8 mouse cellular contexts compared by ENCODE assay signal in genomic region chr5:43232149-43232479, GRCm38 (mm10). TPM values are rescaled to one million over a fixed set of nuclear protein-coding genes. Genes with fewer than 3 reads are reported as not detected.
DNase-seq lines count a peak whose midpoint lies in the region; ATAC-seq and TF ChIP-seq lines count a peak whose summit lies in the region.

No protein-coding gene starts in this region.

- H3K4me2 ChIP-seq in lung, embryonic 15.5 days = peak overlapping the region; percentile 92
- H3K4me2 ChIP-seq in intestine, postnatal 0 days (replicated peaks; ENCODE audit: low read depth) = peak overlapping the region; percentile 91
- peak overlapping the region; percentile 68 for H3K4me2 ChIP-seq in neural tube, embryonic 14.5 days (ENCODE audit: low read depth, low read length)

- H3K4me1 ChIP-seq in lung, embryonic 15.5 days = peaks cover 7% of the 10 kb centered on the region; the same call in 1 of the 2 replicates
- H3K4me1 ChIP-seq in embryonic fibroblast, embryonic 13.5 days (ENCODE audit: control insufficient read depth, insufficient read depth, low read length) = no peaks in the 10 kb centered on the region
- no peaks in the 10 kb centered on the region for H3K4me1 ChIP-seq in intestine, postnatal 0 days (replicated peaks; ENCODE audit: control insufficient read depth, insufficient read depth, low read length)
- H3K4me1 ChIP-seq in neural tube, embryonic 14.5 days (ENCODE audit: control insufficient read depth, insufficient read depth, low read length) = peaks cover 5% of the 10 kb centered on the region; the same call in 1 of the 2 replicates

- no peak for DNase-seq in lung, adult 18-20 months
- DNase-seq in gastrocnemius, postnatal 14 days = no peak
- DNase-seq in frontal cortex, postnatal 10 days (ENCODE audit: low spot score in 2 of 2) = no peak
- no peak for DNase-seq in cerebellum, adult 9-11 months

- H3K4me3 ChIP-seq in lung, embryonic 15.5 days = peak overlapping the region; percentile 95
- H3K4me3 ChIP-seq in embryonic fibroblast, embryonic 13.5 days (ENCODE audit: insufficient read depth, low read length) = peak overlapping the region; percentile 54
- H3K4me3 ChIP-seq in intestine, postnatal 0 days (ENCODE audit: low read depth, low read length) = peak overlapping the region; percentile 93
- H3K4me3 ChIP-seq in neural tube, embryonic 14.5 days (ENCODE audit: low read depth, low read length) = peak overlapping the region; percentile 98

- no peaks in the 10 kb centered on the region; the same call in 1 of the 2 replicates for H3K27me3 ChIP-seq in lung, embryonic 15.5 days
- no peaks in the 10 kb centered on the region for H3K27me3 ChIP-seq in intestine, postnatal 0 days (replicated peaks; ENCODE audit: control insufficient read depth, insufficient read depth, low read length)
- no peaks in the 10 kb centered on the region for H3K27me3 ChIP-seq in neural tube, embryonic 14.5 days (ENCODE audit: control insufficient read depth, insufficient read depth, low read length)

- intact Hi-C loops in gastrocnemius, postnatal 14 days (cut with DNase I; ENCODE audit: low total_unique reads) = loop anchor here (10.0 kb wide), 1 partner anchor 123 kb away; no protein-coding TSS in a partner anchor

- H3K9ac ChIP-seq in lung, embryonic 15.5 days = peak overlapping the region; percentile 74
- H3K9ac ChIP-seq in intestine, postnatal 0 days (ENCODE audit: low read depth, low read length) = peak overlapping the region; percentile 93
- H3K9ac ChIP-seq in neural tube, embryonic 14.5 days (replicated peaks; ENCODE audit: low read depth, low read length) = peak overlapping the region; percentile 99

- 3% methylated on average over 6 of the region's 6 CpGs for WGBS in lung, embryonic 15.5 days
- WGBS in intestine, postnatal 0 days = 5% methylated on average over 6 of the region's 6 CpGs
- 5% methylated on average over 6 of the region's 6 CpGs for WGBS in neural tube, embryonic 14.5 days

- H3K27ac ChIP-seq in lung, embryonic 15.5 days = peak overlapping the region; percentile 98
- peak overlapping the region; percentile 94 for H3K27ac ChIP-seq in embryonic fibroblast, embryonic 13.5 days (ENCODE audit: insufficient read depth, low read length)
- peak overlapping the region; percentile 97 for H3K27ac ChIP-seq in intestine, postnatal 0 days (ENCODE audit: low read depth, low read length)
- peak overlapping the region; percentile 100 for H3K27ac ChIP-seq in neural tube, embryonic 14.5 days (ENCODE audit: low read depth, low read length)

- no peak for TF ChIP-seq POLR2A in embryonic fibroblast, embryonic 13.5 days (IDR thresholded peaks at IDR 0.05; ENCODE audit: low read depth, low read length)

- H3K36me3 ChIP-seq in lung, embryonic 15.5 days = no peaks in the 10 kb centered on the region
- H3K36me3 ChIP-seq in intestine, postnatal 0 days (ENCODE audit: control insufficient read depth, insufficient read depth) = no peaks in the 10 kb centered on the region
- no peaks in the 10 kb centered on the region for H3K36me3 ChIP-seq in neural tube, embryonic 14.5 days (ENCODE audit: control insufficient read depth, insufficient read depth, low read length)

- no peak for TF ChIP-seq CTCF in embryonic fibroblast, embryonic 13.5 days (IDR thresholded peaks at IDR 0.05; ENCODE audit: borderline replicate concordance, insufficient read depth, low read length)
- no peak for TF ChIP-seq CTCF in intestine, postnatal 0 days (IDR thresholded peaks at IDR 0.05; ENCODE audit: low read depth)

- no peak for ATAC-seq in lung, embryonic 15.5 days (ENCODE audit: borderline replicate concordance, extremely low read depth, low FRiP score, low TSS enrichment)
- ATAC-seq in intestine, postnatal 0 days = no peak
- ATAC-seq in neural tube, embryonic 14.5 days (ENCODE audit: low read depth) = no peak

- no peaks in the 10 kb centered on the region for H3K9me3 ChIP-seq in lung, embryonic 15.5 days
- no peaks in the 10 kb centered on the region for H3K9me3 ChIP-seq in intestine, postnatal 0 days (ENCODE audit: control insufficient read depth)
- H3K9me3 ChIP-seq in neural tube, embryonic 14.5 days (ENCODE audit: control insufficient read depth, low read length) = no peaks in the 10 kb centered on the region

RNA-seq across cellular contexts. Expression of gene Cpeb2, which starts 0.9 kb away (rescaled TPM):
- 1.2 and 1.7 TPM in 2 replicates for polyA plus RNA-seq in lung, embryonic 15.5 days (2015; fragmentation: Nextera tagmentation; extraction: Ambion mirVana)
- polyA plus RNA-seq in embryonic fibroblast, embryonic 13.5 days (2011; ENCODE audit: insufficient read length, low read depth, missing spikeins) = 14.8 and 18.7 TPM in 2 replicates
- 3.1 and 3.6 TPM in 2 replicates for polyA plus RNA-seq in intestine, postnatal 0 days (2015; fragmentation: Nextera tagmentation; extraction: Ambion mirVana)
- polyA plus RNA-seq in neural tube, embryonic 14.5 days (2014; fragmentation: Nextera tagmentation; extraction: Ambion mirVana) = 25.9 and 28.4 TPM in 2 replicates
- 1 to 10 TPM; 4.1 to 5.0 TPM for total RNA-seq in gastrocnemius, postnatal 14 days (2021)
